Mouse (Mus musculus) urinary bladder, adult 18-20 months (tissue): ENCODE measurements at regions not wholly inside any gene's neighbourhood (a gene's known extent, or its start where the extent isn't known, plus 50 kb on each side); places are given as distances from the start of the nearest gene placed in this dataset.
A peak's percentile ranks its signal among the peaks of the same experiment; 100 is the strongest.

ENCODE experiments used
- DNase-seq, 2 experiments: peaks; one replicate each; pipeline ENCODE4 v3.0.0; 2022; ENCODE audit warnings: low spot score in 2 of 2, mixed read lengths in 2 of 2

- DNase-seq: no peak
These were observed 86.8 kb upstream of the Gm15217 start for GRCm38 (mm10) chr14:46292398-46292797.

GRCm38 (mm10) chr14:46296275-46296674 is 82.9 kb upstream of the Gm15217 start:
- DNase-seq: peak in 1 of 2 experiments; percentile 16

DNA sequence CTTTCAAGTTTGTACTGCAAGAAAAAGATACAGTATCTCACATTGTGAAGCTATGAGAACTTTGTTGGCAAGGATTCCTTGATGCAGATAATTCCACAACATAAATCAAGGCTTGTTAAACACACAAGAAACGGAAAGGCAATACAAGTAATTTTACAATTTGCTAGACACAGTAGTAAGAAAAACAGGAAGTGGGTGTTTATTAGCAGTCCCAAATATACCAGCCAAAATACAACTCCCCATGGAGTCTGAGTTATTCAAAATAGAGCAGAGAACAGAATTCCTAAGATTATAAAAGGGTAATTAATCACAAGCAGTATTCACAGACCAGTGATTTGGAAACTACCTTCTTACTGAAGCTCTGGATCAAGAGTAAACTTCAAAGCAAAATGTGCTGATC is 78.7 kb upstream of the Gm15217 start:
- DNase-seq: no peak

- DNase-seq: no peak
These were observed 76.6 kb upstream of the Gm15217 start for GRCm38 (mm10) chr14:46302601-46303000.

- no peak for DNase-seq
These were observed 73.9 kb upstream of the Gm15217 start for GRCm38 (mm10) chr14:46305267-46305666.

DNA sequence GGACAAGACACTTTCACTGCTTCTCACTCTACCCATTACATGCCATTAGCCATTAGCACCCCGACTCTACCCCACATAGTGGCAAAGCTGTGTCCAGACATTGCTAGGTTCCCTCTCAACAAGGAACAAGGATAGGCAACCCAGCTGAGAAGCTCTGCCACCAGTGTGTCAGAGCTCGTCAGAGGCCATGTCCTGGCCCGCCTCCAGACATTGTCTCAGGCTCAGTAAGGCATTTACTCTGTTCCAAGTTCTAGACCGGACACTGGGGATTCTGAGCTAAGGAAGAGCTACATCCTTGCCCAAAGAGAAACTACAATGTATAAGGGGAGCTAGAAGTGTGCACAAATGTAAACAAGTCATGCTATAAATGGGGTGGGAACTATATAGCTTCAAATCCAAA is 66.2 kb upstream of the Gm15217 start:
- no peak for DNase-seq

DNA sequence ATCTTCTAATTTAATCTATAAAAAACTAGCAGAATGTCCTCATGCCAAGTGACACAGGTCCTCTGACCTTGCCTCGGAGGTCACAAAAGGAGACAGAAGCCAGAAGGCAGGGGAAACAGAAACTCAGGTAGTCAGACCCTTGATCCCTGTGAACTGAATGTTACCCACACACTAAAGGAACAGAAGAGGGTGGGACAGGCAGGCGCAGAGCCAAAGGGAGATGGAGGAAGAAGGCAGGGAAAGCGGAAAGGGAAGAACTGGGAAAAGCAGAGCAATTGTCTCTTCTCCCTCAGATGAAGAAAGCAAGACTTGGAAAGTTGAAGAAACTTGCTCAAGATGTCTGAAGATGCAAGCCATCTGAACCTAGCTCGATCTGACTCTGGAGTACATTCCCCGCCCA is 62.7 kb upstream of the Gm15217 start:
- DNase-seq: no peak

DNA sequence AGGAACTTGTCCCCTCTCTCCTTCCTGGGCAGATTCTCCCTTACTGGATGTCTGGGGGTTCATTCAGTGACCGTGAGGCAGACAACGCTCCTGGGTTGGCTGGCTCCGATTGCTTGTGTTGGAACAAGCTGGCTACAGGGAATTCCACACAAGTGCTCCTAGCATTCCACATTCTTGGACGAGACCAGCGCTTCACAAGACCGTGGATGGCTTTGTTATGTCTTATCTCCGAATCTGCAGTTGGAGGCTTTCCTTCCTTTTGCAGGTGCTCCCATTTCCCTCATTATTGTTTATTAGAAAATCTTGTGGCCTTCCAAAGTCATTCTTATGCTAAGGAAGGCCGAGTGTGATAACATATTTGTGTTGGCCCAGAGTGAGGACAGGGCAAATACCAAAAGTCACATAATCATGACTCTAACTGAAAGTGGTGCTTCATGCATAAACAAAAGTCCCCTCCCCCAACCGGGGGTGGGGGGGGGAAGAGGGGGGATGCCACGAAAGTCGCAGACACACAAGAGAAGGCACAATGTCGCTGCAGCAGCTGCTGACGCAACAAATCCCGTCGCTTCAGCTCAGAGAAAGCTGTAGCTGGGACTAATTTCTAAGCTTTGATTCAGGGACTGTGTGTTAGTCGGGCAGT is 61.7 kb upstream of the Gm15217 start:
- no peak for DNase-seq

GRCm38 (mm10) chr14:46328064-46328463 is 51.1 kb upstream of the Gm15217 start:
- DNase-seq: no peak
